Mouse (Mus musculus) left cerebral cortex, adult 2 months (tissue): ENCODE data around the gene Gas2l3. TPM values are rescaled to one million over a fixed set of nuclear protein-coding genes. Genes with fewer than 3 reads are reported as not detected.

ENCODE experiments used
- DNase-seq, 2 experiments: peaks; one replicate each; pipeline ENCODE4 v3.0.0; 2021 to 2022; ENCODE audit warnings: low spot score in 2 of 2, mixed read lengths in 1 of 2; ENCODE audit errors: extremely low spot score in 1 of 2
- H3K27ac ChIP-seq: fragments of 200-600 bp; 2 replicates; pipeline ENCODE4 v1.8.1; 2022
- H3K4me3 ChIP-seq: fragments of 200-600 bp; 2 replicates; pipeline ENCODE4 v1.8.1; 2022
- CTCF ChIP-seq: fragments of 200-600 bp; IDR thresholded peaks from 2 replicates; pipeline ENCODE4 v1.8.1; 2022; ENCODE audit warnings: antibody characterized with exemption, mild to moderate bottlenecking, moderate library complexity
- intact Hi-C: fragments of 180-260 bp; cut with DNase I; formaldehyde crosslinking; loops from one replicate; pipeline ENCODE4 v1.15.1; 2025
- total RNA-seq, 2 experiments: library from RNA; stranded (reverse); gene quantifications; 2 replicates each; pipeline ENCODE4 v1.2.3; 2021

Gene Gas2l3
- total RNA-seq, 2 experiments from 2014 or later = 3.8 to 3.9 TPM

GRCm38 (mm10) chr10:89470596-89471353 lies 27.0 kb upstream of the Gas2l3 start:
- TF ChIP-seq CTCF = no peak
- H3K27ac ChIP-seq = no peak overlapping the region
- intact Hi-C loops = no loop called here
- DNase-seq = no peak
- H3K4me3 ChIP-seq = no peak overlapping the region

GRCm38 (mm10) chr10:89464760-89465405 lies 21.1 kb upstream of the Gas2l3 start:
- H3K4me3 ChIP-seq = no peak overlapping the region
- H3K27ac ChIP-seq = no peak overlapping the region
- no peak for DNase-seq
- intact Hi-C loops = loop anchor here (5.0 to 10.0 kb wide), 2 partner anchors 138 to 240 kb away; no protein-coding TSS in a partner anchor
- no peak for TF ChIP-seq CTCF

- H3K4me3 ChIP-seq = no peak overlapping the region
- DNase-seq = no peak
- intact Hi-C loops = loop anchor here (1.0 to 10.0 kb wide), 3 partner anchors 136 to 242 kb away; no protein-coding TSS in a partner anchor
- no peak overlapping the region for H3K27ac ChIP-seq
- no peak for TF ChIP-seq CTCF
Observed at GRCm38 (mm10) chr10:89462890-89463289, 19.1 kb upstream of the Gas2l3 start.

- intact Hi-C loops = loop anchor here (1.0 to 10.0 kb wide), 3 partner anchors 135 to 243 kb away; no protein-coding TSS in a partner anchor
Observed at GRCm38 (mm10) chr10:89461856-89462507, 18.2 kb upstream of the Gas2l3 start.

GRCm38 (mm10) chr10:89460972-89461371 lies 17.2 kb upstream of the Gas2l3 start:
- Histone ChIP-seq H3K27ac (no peak overlapping the region), H3K4me3 (no peak overlapping the region)
- no peak for DNase-seq
- no peak for TF ChIP-seq CTCF
- intact Hi-C loops = loop anchor here (5.0 to 10.0 kb wide), 2 partner anchors 134 to 244 kb away; no protein-coding TSS in a partner anchor

More at GRCm38 (mm10) chr10:89461856-89462507, 18.2 kb upstream of the Gas2l3 start:
- Histone ChIP-seq H3K27ac (no peak overlapping the region), H3K4me3 (no peak overlapping the region)
- DNase-seq = peak; percentile 81
- TF ChIP-seq CTCF = peak; percentile 90

GRCm38 (mm10) chr10:89458770-89459169 lies 15.0 kb upstream of the Gas2l3 start:
- H3K27ac ChIP-seq = no peak overlapping the region
- no peak for DNase-seq
- intact Hi-C loops = no loop called here
- no peak overlapping the region for H3K4me3 ChIP-seq
- TF ChIP-seq CTCF = no peak

GRCm38 (mm10) chr10:89453794-89454193 lies 10.0 kb upstream of the Gas2l3 start:
- intact Hi-C loops = no loop called here
- TF ChIP-seq CTCF = no peak
- Histone ChIP-seq H3K4me3 (no peak overlapping the region), H3K27ac (no peak overlapping the region)
- no peak for DNase-seq

GRCm38 (mm10) chr10:89453068-89453641 lies 9.4 kb upstream of the Gas2l3 start:
- DNase-seq = no peak
- TF ChIP-seq CTCF = no peak
- Histone ChIP-seq H3K27ac (no peak overlapping the region), H3K4me3 (no peak overlapping the region)
- intact Hi-C loops = no loop called here

GRCm38 (mm10) chr10:89450411-89450810 lies 6.6 kb upstream of the Gas2l3 start:
- H3K27ac ChIP-seq = no peak overlapping the region
- H3K4me3 ChIP-seq = no peak overlapping the region
- intact Hi-C loops = no loop called here
- no peak for TF ChIP-seq CTCF
- no peak for DNase-seq

- Histone ChIP-seq H3K4me3 (peak overlapping the region; percentile 54), H3K27ac (no peak overlapping the region)
- TF ChIP-seq CTCF = no peak
- intact Hi-C loops = no loop called here
- no peak for DNase-seq
Observed at GRCm38 (mm10) chr10:89444381-89444780, 614 bp upstream of the Gas2l3 start.

GRCm38 (mm10) chr10:89443115-89443622 lies 598 bp downstream of the Gas2l3 start:
- Histone ChIP-seq H3K4me3 (peak overlapping the region; percentile 54), H3K27ac (no peak overlapping the region; the same call in 1 of the 2 replicates)
- intact Hi-C loops = no loop called here
- DNase-seq = no peak
- no peak for TF ChIP-seq CTCF

- Histone ChIP-seq H3K4me3 (peak overlapping the region; percentile 54), H3K27ac (no peak overlapping the region)
- intact Hi-C loops = no loop called here
- no peak for DNase-seq
- no peak for TF ChIP-seq CTCF
Observed at GRCm38 (mm10) chr10:89442640-89443039, 1.1 kb downstream of the Gas2l3 start.
